Mouse (Mus musculus) bone marrow macrophage, adult 2 months (primary cell): ENCODE measurements around the gene Stx16.

Experiments used
- CTCF ChIP-seq: IDR thresholded peaks from 2 replicates; pipeline ENCODE4 v1.5.1; 2012; ENCODE audit warnings: low read depth, mild to moderate bottlenecking, low read length, moderate library complexity
- POLR2A ChIP-seq: IDR thresholded peaks from 2 replicates; pipeline ENCODE4 v1.6.1; 2012; ENCODE audit warnings: mild to moderate bottlenecking, low read depth, low read length, borderline replicate concordance

DNA sequence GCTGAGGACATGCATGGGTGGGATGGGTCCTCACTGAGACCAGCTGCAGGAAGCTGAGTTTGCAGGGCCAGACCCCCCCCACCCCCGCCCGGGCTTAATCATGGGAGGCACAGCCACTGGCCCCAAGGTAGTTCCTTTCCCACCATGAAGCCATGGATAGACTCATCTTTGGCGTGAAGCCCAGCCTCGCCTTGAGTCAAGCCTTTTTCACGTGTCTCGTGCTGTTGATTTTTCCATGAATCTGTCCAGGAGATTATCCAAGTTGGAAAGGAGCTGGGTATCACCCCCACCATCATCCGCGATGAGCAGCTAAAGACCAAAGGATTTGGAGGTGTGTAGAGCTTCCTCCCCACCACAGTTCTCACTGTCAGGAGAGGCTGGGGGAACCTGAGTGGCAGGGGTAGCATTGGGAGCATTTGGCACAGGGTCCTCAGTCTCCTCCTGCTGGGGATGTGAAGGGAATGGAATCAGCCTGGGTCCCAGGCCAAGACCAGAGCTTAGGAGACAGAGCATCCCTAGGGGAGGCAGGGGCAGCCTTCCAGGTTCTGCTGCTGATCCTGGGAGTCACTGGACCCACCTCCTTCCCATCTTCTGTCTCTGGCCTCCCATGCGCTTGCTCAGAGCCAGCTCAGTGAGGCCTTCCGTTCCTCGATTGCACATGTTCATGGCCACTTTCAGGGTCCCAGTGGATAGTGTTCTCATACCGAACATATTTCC, 38.2 kb downstream of the Stx16 start:
- no peak for TF ChIP-seq POLR2A
- TF ChIP-seq CTCF = no peak
